Mouse (Mus musculus) megakaryocyte, embryonic 14.5 days (primary cell): ENCODE data around the gene Eif4b. TPM values are rescaled to one million over a fixed set of nuclear protein-coding genes. Genes with fewer than 3 reads are reported as not detected.

Experiments
- H3K27me3 ChIP-seq: replicated peaks from 2 replicates; pipeline ENCODE3; 2012; ENCODE audit warnings: inconsistent platforms
- H3K36me3 ChIP-seq: replicated peaks from 2 replicates; pipeline ENCODE3; 2012; ENCODE audit warnings: low read length, inconsistent platforms, mixed read lengths
- H3K4me1 ChIP-seq: 2 replicates; pipeline ENCODE4 v1.6.1; 2012; ENCODE audit warnings: inconsistent platforms
- H3K4me3 ChIP-seq: replicated peaks from 2 replicates; pipeline ENCODE3; 2012; ENCODE audit warnings: moderate library complexity, mild to moderate bottlenecking, inconsistent platforms
- H3K9me3 ChIP-seq: 2 replicates; pipeline ENCODE4 v1.6.1; 2012; ENCODE audit warnings: inconsistent platforms
- FLI1 ChIP-seq: IDR thresholded peaks from 2 replicates; pipeline ENCODE4 v1.6.1; 2012; ENCODE audit warnings: low read length, inconsistent platforms, mixed read lengths
- GATA1 ChIP-seq: IDR thresholded peaks from 3 replicates; pipeline ENCODE4 v1.6.1; 2012; ENCODE audit warnings: mixed read lengths, low read length, inconsistent platforms, borderline replicate concordance
- polyA plus RNA-seq: library from polyadenylated mRNA; stranded (reverse); fragments of >175 nt; gene quantifications from 2 replicates; pipeline ENCODE4 v1.2.3, GENCODE M21; 2012; ENCODE audit warnings: low replicate concordance; ENCODE audit not compliant: insufficient read depth

Eif4b gene
- polyA plus RNA-seq, 1 experiment = 102 TPM

DNA sequence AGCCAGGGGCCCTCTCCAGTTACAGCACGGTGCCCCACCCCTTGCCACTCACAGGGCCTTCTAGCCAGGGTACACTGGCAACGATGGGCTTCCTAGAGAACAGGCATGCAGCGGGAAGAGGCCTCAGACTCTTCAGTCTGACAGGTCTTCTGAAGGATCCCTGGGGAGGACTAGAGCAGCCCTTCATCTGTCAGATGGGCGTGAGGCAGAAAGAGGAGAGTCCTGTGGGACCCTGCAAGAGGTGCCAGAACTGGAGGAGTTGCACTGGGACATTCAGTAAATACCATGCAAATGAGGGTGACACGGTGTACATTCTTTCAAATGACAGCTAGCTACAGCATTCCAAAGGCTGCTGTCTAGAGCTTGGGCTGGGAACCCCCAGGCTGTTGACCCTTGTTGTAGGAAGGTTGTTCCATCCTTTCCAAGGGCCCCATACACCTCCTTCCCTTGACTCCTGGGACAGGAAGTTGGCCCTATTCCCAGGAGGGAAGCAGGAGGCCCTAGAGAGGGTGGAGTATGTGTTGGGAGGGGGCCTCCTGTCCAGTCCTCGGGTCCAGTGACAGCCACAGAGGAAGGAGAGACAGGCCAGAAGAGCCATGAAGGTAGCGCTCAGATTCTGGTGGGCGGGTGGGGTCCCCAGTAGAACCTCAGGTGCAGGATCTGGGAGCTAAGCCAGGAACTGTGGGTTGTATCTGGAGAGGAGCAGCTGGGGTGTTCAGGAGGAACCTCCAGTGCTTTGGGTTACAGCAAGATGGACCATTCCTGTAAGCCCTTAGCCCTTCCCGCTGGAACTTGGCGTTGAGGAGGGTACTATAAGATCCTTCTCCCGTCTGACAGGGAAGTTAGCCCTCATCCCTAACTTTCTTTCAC is 28.3 kb downstream of the Eif4b start:
- H3K9me3 ChIP-seq = no peaks in the 10 kb centered on the region
- H3K27me3 ChIP-seq = peaks cover 63% of the 10 kb centered on the region
- peaks cover 16% of the 10 kb centered on the region for H3K36me3 ChIP-seq
- H3K4me3 ChIP-seq = peak overlapping the region; percentile 8
- TF ChIP-seq FLI1 (no peak), GATA1 (no peak)
- peaks cover 94% of the 10 kb centered on the region for H3K4me1 ChIP-seq

DNA sequence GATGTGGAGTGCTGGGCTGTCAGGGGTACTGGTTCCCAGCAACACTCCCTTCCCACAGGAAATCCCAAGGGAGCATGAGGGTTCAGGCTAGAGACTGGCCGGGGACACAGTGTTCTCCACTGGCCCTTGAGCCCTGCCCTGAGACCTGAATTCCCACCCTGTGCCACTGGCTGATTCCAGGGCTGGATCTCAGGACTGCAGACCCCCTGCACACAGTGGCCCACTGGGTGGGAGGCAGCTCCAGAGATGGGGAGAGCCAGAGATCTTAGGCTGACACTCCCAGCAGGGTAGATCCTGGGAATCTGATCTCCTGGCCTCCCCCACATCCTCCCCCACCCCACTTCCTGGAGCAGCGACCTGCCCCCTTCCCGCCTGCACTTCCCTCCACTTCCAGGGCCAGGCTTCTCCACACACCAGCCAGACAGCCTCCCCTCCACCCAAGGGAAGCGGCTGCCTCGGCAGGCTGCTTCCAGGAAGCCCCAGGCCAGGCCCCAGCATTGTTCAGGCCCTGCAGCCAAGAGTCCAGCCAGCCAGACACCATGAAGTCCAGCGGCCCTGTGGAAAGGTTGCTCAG is 29.1 kb downstream of the Eif4b start:
- Histone ChIP-seq H3K4me1 (peaks cover 94% of the 10 kb centered on the region), H3K4me3 (peak overlapping the region; percentile 8), H3K36me3 (peaks cover 10% of the 10 kb centered on the region), H3K27me3 (peaks cover 67% of the 10 kb centered on the region), H3K9me3 (no peaks in the 10 kb centered on the region)
- TF ChIP-seq FLI1 (no peak), GATA1 (no peak)

DNA sequence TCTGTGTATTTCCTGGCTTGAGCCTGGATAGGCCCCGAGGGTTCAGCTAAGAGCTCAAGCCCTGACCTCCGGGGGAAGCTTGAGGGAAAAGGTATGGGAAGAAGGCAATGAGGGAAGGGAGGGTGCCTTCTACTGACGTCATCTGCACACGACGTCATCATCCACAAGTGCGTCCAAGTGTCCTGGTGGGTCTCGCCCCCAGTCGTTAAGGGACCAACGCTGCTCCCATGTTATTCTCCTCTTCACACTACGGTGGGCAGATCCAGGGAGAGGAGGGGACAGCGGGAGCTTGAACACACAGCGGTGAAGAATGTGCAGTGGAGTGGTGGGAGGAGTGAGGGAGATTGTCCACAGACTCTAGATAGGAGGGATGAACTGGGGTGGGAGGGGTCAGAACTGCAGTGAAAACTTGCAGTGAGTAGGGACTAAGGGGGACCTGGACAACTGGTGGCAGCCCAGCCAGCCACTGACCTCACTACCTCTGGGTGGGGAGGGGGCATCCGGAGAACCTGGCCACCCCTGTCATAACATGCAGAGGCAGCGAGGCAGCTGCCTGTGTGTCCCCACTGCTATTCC is 29.9 kb downstream of the Eif4b start:
- peaks cover 94% of the 10 kb centered on the region for H3K4me1 ChIP-seq
- TF ChIP-seq GATA1 = no peak
- no peak for TF ChIP-seq FLI1

DNA sequence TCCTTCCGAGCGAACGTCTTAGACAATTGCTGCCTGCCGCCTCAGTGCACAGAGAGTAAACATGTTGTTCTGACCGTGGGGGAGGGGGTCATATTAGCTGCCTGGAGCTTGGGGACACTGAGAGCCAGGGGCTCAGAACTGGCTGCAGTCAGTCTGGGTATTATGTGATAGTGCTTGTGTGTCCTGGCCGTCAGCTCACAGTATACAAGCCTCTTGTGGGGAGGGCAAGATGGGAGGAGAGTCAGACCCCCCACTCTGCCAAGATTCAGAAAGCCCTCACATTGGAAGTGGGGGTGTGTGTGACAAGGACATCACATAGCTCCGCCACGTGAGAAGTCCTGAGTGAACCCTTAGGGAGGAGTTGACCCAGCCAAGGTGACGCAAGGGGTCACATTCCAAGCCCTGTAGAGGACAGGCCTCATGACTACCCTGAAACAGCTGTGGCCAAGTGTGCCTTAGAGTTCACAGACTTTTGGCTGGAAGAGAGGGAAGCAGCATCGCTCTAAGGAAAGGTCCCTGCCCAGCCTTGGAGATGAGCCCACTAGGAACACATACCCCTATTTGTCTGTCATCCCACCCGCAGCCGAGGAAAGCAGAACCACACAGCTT is 30.5 kb downstream of the Eif4b start:
- no peak overlapping the region for H3K4me3 ChIP-seq
- TF ChIP-seq GATA1 (no peak), FLI1 (no peak)
- no peaks in the 10 kb centered on the region for H3K9me3 ChIP-seq
- no peaks in the 10 kb centered on the region for H3K36me3 ChIP-seq
- H3K27me3 ChIP-seq = peaks cover 68% of the 10 kb centered on the region
- peaks cover 96% of the 10 kb centered on the region for H3K4me1 ChIP-seq

More for the DNA sequence above, 29.9 kb downstream of the Eif4b start:
- Histone ChIP-seq H3K36me3 (peaks cover 2% of the 10 kb centered on the region), H3K4me3 (peak overlapping the region; percentile 10), H3K27me3 (peaks cover 70% of the 10 kb centered on the region), H3K9me3 (no peaks in the 10 kb centered on the region)

DNA sequence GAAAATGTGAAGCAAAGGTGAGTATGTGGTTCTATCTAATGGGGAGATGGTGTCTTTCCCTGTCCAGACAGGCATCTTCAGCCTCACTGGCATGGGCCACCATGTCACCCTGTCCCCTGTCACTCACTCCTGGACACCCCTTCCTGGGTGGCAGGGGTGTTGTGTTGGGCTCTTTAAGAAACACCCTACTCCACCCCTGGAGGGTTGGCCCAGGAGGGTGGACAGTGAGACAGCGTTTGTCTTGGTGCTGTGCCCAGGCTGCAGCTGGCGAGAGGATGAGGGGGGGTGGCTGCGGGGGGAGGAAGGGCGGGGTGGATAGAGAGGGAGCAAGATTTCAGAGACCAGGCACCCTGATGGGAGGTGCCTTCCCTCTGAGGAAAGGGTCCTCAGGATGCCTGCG is 31.8 kb downstream of the Eif4b start:
- H3K27me3 ChIP-seq = peaks cover 66% of the 10 kb centered on the region
- H3K4me1 ChIP-seq = peaks cover 91% of the 10 kb centered on the region
- TF ChIP-seq FLI1 = no peak
- TF ChIP-seq GATA1 = no peak
- peak overlapping the region; percentile 62 for H3K4me3 ChIP-seq
- no peaks in the 10 kb centered on the region for H3K9me3 ChIP-seq
- H3K36me3 ChIP-seq = no peaks in the 10 kb centered on the region

DNA sequence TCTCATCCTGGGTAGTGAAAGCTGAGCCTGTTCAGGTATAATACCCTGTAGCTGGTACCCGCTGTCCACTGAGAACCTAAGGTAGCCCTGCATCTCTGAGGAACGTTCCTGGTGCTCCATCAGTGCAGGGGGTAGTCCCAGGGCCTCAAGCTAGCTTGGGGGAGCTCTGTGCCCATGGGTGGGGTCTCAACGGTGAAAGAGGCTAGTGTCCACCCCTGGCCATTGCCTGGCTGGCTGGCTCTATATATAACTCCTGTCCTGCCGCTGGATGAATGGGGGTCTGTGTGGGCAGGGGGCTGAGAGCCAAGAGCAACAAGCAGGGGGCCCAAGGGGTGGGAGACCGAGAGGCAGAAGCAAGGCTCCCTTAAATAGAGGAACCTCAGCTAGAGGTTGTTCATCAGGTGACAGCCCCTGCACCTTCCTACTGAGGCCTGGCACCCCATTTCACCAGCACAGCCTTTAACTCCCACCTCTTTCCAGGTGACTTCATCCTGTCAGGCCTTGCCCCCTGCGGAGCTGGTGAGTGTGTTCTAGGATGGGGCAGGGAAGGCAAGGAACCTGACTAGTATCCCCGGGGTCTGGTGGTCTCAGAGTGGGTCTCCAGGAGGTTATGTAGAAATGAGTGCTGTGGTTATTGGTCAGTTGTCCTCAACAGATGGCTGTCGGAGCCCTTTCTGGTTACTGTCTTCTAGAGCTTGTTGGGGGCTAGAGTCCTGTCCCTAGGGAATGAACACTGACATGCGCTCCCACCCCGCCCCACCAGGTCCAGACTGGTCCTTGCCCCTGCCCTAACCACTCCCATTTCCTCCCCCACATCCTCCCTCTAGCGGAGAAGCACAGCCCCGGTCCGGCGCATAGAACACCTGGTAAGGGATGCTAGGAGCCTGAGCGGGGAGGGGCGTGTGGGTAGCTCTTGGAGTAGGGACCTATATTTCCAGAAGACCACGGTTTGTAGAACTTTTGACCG is 32.5 kb downstream of the Eif4b start:
- no peaks in the 10 kb centered on the region for H3K9me3 ChIP-seq
- peaks cover 90% of the 10 kb centered on the region for H3K4me1 ChIP-seq
- TF ChIP-seq GATA1 (no peak), FLI1 (no peak)
- H3K36me3 ChIP-seq = no peaks in the 10 kb centered on the region
- H3K4me3 ChIP-seq = peak overlapping the region; percentile 62
- peaks cover 69% of the 10 kb centered on the region for H3K27me3 ChIP-seq

DNA sequence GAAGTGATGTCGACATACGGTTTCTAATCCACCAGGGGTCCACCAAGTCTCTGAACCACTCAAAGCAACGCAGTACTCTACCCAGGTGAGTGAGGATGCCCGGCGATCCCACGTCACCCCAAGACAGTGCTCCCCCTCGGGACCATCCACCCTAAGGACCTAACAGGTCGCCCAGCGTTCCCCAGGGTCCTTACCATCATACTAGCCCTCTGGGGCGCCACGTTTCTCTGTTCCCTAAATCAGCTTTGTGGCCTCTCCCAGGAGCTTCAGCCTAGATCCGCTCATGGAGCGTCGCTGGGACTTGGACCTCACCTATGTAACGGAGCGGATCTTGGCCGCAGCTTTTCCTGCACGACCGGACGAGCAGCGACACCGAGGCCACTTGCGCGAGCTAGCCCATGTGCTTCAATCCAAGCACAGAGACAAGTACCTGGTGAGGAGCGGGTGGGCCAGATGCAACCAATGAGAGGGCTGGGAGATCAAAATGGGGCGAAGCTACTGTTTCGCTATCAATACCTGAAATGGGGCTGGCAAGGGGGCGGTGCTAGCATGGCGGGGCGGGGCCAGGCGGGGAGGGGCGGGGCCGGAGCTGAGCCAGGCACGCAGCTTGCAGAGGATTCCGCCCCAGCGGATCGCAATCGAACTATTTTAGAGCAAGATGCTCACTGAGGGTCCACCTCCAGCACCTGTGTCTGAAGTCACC is 33.3 kb downstream of the Eif4b start:
- H3K4me1 ChIP-seq = peaks cover 81% of the 10 kb centered on the region
- H3K36me3 ChIP-seq = no peaks in the 10 kb centered on the region
- peak overlapping the region; percentile 78 for H3K4me3 ChIP-seq
- H3K27me3 ChIP-seq = peaks cover 69% of the 10 kb centered on the region
- no peak for TF ChIP-seq FLI1
- no peak for TF ChIP-seq GATA1
- no peaks in the 10 kb centered on the region for H3K9me3 ChIP-seq

DNA sequence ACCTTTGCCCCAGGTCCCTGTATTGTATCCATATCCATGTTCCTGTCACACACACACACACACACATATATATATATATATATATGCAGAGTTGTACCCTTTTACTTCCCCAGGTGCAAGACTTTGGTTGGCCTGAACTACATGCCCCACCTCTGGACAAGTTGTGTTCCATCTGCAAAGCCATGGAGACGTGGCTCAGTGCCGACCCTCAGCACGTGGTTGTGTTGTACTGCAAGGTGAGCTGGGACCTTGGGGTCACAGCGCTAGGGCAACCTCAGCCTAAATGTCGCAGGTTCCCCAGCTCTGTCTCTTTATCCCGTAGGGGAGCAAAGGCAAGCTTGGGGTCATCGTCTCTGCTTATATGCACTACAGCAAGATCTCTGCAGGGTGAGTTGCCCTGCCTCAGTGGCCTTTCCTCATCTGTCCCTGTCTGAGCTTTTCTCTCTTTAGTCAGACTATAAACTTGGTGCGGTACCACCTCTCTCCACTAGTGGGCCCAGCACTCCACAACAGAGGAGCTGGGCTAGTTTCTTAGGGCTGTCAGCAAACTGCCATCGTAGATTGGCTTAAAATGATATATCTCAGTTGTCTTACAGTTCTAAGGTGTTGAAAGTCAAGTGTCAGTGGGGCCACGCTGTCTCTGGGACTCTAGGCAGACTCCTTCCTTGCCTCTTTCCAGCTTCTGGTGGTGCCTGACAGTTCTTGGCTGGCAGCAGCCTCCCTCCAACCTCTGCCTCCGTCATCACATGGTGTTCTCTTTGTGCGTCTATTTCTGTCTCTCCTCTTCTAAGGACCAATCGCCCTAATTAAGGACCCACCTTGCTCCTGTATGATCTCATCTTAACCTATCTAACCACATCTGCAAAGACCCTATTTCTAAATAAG is 34.4 kb downstream of the Eif4b start:
- TF ChIP-seq FLI1 (no peak), GATA1 (no peak)
- Histone ChIP-seq H3K4me1 (peaks cover 71% of the 10 kb centered on the region), H3K27me3 (peaks cover 70% of the 10 kb centered on the region)

More for the DNA sequence above, 34.4 kb downstream of the Eif4b start:
- Histone ChIP-seq H3K4me3 (no peak overlapping the region), H3K9me3 (no peaks in the 10 kb centered on the region), H3K36me3 (no peaks in the 10 kb centered on the region)
